Mouse (Mus musculus): Measurements from ENCODE around the gene Smad9. TPM values are rescaled to one million over a fixed set of nuclear protein-coding genes. Genes with fewer than 3 reads are reported as not detected.

The Smad9 gene
- polyA plus RNA-seq, 1 experiment, result not detected

GRCm38 (mm10) chr3:54723741-54724500 lies 31.5 kb upstream of the Smad9 start:
- H3K36me3 ChIP-seq (ENCODE audit: control insufficient read depth, insufficient read depth, low read length, poor library complexity, severe bottlenecking), result peaks cover 42% of the 10 kb centered on the region
- no peak overlapping the region for H3K9ac ChIP-seq (ENCODE audit: low read depth, poor library complexity, severe bottlenecking)
- no peaks in the 10 kb centered on the region for H3K9me3 ChIP-seq (replicated peaks; ENCODE audit: control insufficient read depth, insufficient read depth, low read length, poor library complexity, severe bottlenecking)
- H3K4me3 ChIP-seq (ENCODE audit: low read depth, low read length), result no peak overlapping the region
- TF ChIP-seq CTCF (IDR thresholded peaks at IDR 0.05; ENCODE audit: low read depth, low read length), result no peak
- TF ChIP-seq EP300 (IDR thresholded peaks at IDR 0.05; ENCODE audit: insufficient read depth, low read depth, low read length), result no peak
- TF ChIP-seq POLR2A (IDR thresholded peaks at IDR 0.05; ENCODE audit: insufficient read depth, low read length), result no peak
- H3K4me1 ChIP-seq (ENCODE audit: control insufficient read depth, insufficient read depth, low read length), result no peaks in the 10 kb centered on the region
- H3K27ac ChIP-seq (ENCODE audit: insufficient read depth, low read length), result no peak overlapping the region
- H3K27me3 ChIP-seq (ENCODE audit: control insufficient read depth, insufficient read depth, low read length, poor library complexity, severe bottlenecking), result no peaks in the 10 kb centered on the region

DNA sequence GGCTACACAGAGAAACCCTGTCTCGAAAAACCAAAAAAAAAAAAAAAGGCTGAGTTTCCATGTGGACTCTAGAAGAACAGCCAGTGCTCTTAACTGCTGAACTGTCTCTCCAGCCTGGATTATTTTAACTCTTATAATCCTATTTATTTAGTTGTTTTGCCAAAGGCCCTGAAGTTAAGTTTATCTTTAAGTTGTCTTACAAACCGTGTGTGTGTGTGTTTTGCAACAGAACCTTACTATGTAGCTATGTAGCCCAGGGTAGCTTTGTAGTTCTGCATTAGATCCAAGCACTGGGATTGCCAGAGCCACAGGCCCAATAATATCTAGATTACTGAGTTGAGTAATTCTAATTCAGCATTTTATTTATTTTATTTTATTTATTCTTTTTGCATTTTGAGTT lies 30.0 kb upstream of the Smad9 start:
- Histone ChIP-seq H3K36me3 (ENCODE audit: control insufficient read depth, insufficient read depth, low read length, poor library complexity, severe bottlenecking) (peaks cover 46% of the 10 kb centered on the region), H3K4me3 (ENCODE audit: low read depth, low read length) (no peak overlapping the region), H3K9ac (ENCODE audit: low read depth, poor library complexity, severe bottlenecking) (no peak overlapping the region), H3K4me1 (ENCODE audit: control insufficient read depth, insufficient read depth, low read length) (no peaks in the 10 kb centered on the region), H3K27ac (ENCODE audit: insufficient read depth, low read length) (no peak overlapping the region), H3K27me3 (ENCODE audit: control insufficient read depth, insufficient read depth, low read length, poor library complexity, severe bottlenecking) (no peaks in the 10 kb centered on the region), H3K9me3 (replicated peaks; ENCODE audit: control insufficient read depth, insufficient read depth, low read length, poor library complexity, severe bottlenecking) (no peaks in the 10 kb centered on the region)
- no peak for TF ChIP-seq CTCF (IDR thresholded peaks at IDR 0.05; ENCODE audit: low read depth, low read length)
- no peak for TF ChIP-seq EP300 (IDR thresholded peaks at IDR 0.05; ENCODE audit: insufficient read depth, low read depth, low read length)
- TF ChIP-seq POLR2A (IDR thresholded peaks at IDR 0.05; ENCODE audit: insufficient read depth, low read length), result no peak

GRCm38 (mm10) chr3:54727588-54727987 lies 27.8 kb upstream of the Smad9 start:
- Histone ChIP-seq H3K9me3 (replicated peaks; ENCODE audit: control insufficient read depth, insufficient read depth, low read length, poor library complexity, severe bottlenecking) (no peaks in the 10 kb centered on the region), H3K27ac (ENCODE audit: insufficient read depth, low read length) (no peak overlapping the region), H3K9ac (ENCODE audit: low read depth, poor library complexity, severe bottlenecking) (no peak overlapping the region), H3K27me3 (ENCODE audit: control insufficient read depth, insufficient read depth, low read length, poor library complexity, severe bottlenecking) (no peaks in the 10 kb centered on the region), H3K4me1 (ENCODE audit: control insufficient read depth, insufficient read depth, low read length) (no peaks in the 10 kb centered on the region), H3K4me3 (ENCODE audit: low read depth, low read length) (no peak overlapping the region), H3K36me3 (ENCODE audit: control insufficient read depth, insufficient read depth, low read length, poor library complexity, severe bottlenecking) (peaks cover 55% of the 10 kb centered on the region)
- TF ChIP-seq CTCF (IDR thresholded peaks at IDR 0.05; ENCODE audit: low read depth, low read length) (no peak), EP300 (IDR thresholded peaks at IDR 0.05; ENCODE audit: insufficient read depth, low read depth, low read length) (no peak), POLR2A (IDR thresholded peaks at IDR 0.05; ENCODE audit: insufficient read depth, low read length) (no peak)

DNA sequence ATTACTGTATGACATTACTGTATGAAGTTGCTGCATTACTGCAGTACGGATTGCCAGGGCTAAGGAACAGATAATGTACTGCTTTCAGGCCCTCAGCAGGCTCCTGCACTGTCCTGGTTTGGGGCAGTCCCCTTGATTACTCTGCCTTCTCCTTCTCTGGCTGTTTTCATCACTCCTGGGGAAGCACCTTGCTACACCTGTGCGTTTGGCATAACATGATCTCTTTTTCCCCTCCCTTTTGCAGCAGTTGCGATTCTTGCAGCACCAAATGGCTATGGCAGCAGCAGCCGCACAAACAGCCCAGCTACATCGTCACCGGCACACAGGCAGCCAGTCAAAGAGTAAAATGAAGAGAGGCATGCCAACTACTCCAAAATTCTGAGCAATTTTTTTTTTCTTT lies 27.3 kb upstream of the Smad9 start:
- Histone ChIP-seq H3K4me1 (ENCODE audit: control insufficient read depth, insufficient read depth, low read length) (no peaks in the 10 kb centered on the region), H3K27ac (ENCODE audit: insufficient read depth, low read length) (no peak overlapping the region), H3K27me3 (ENCODE audit: control insufficient read depth, insufficient read depth, low read length, poor library complexity, severe bottlenecking) (no peaks in the 10 kb centered on the region), H3K9me3 (replicated peaks; ENCODE audit: control insufficient read depth, insufficient read depth, low read length, poor library complexity, severe bottlenecking) (no peaks in the 10 kb centered on the region), H3K36me3 (ENCODE audit: control insufficient read depth, insufficient read depth, low read length, poor library complexity, severe bottlenecking) (peaks cover 53% of the 10 kb centered on the region), H3K9ac (ENCODE audit: low read depth, poor library complexity, severe bottlenecking) (no peak overlapping the region), H3K4me3 (ENCODE audit: low read depth, low read length) (no peak overlapping the region)
- TF ChIP-seq POLR2A (IDR thresholded peaks at IDR 0.05; ENCODE audit: insufficient read depth, low read length), result no peak
- no peak for TF ChIP-seq CTCF (IDR thresholded peaks at IDR 0.05; ENCODE audit: low read depth, low read length)
- no peak for TF ChIP-seq EP300 (IDR thresholded peaks at IDR 0.05; ENCODE audit: insufficient read depth, low read depth, low read length)

DNA sequence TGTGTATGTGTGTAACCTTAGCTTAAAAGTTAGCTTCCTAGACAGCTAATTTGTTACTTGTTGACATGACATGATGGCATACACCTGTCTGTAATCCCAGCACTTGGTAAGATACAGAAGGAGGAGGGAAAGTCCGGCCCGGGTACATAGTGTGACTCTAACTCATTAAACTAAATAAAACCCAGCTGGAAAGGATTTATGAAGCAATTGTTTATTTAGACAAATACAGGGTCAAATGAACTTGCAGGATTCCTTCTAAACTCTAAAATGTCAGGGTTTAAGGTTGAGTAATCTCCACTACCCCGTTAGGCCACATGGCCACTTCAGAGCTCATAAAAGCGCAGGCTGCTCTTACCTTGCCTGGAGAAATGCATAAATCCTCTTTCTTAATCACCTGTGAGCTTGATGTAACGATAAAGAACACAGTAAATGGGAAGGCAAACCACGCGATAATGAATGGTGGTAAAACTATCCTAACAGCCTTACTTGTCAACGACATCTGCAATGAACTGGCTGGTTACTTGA lies 23.7 kb upstream of the Smad9 start:
- Histone ChIP-seq H3K27ac (ENCODE audit: insufficient read depth, low read length) (no peak overlapping the region), H3K4me1 (ENCODE audit: control insufficient read depth, insufficient read depth, low read length) (no peaks in the 10 kb centered on the region), H3K36me3 (ENCODE audit: control insufficient read depth, insufficient read depth, low read length, poor library complexity, severe bottlenecking) (peaks cover 50% of the 10 kb centered on the region), H3K4me3 (ENCODE audit: low read depth, low read length) (no peak overlapping the region), H3K9me3 (replicated peaks; ENCODE audit: control insufficient read depth, insufficient read depth, low read length, poor library complexity, severe bottlenecking) (no peaks in the 10 kb centered on the region), H3K9ac (ENCODE audit: low read depth, poor library complexity, severe bottlenecking) (no peak overlapping the region), H3K27me3 (ENCODE audit: control insufficient read depth, insufficient read depth, low read length, poor library complexity, severe bottlenecking) (no peaks in the 10 kb centered on the region)
- TF ChIP-seq EP300 (IDR thresholded peaks at IDR 0.05; ENCODE audit: insufficient read depth, low read depth, low read length), result no peak
- TF ChIP-seq CTCF (IDR thresholded peaks at IDR 0.05; ENCODE audit: low read depth, low read length), result no peak
- no peak for TF ChIP-seq POLR2A (IDR thresholded peaks at IDR 0.05; ENCODE audit: insufficient read depth, low read length)

DNA sequence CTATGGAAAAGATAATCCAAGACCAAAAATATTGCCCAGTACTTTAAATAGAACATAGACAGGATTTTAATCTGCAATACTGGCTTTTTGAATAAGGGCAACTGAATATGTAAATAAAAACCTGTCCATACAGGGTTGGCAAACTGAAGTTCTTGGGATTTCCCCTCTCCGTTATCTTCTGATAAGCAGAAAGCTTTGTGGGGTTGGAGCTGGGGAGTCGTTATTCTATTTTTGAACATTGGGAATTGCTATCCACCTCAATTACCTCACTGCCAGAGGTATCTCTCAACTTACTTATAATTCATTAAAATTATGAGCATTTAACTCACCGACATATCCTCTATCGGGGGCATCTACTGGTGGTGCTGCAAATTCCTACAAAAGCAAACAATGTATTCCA lies 23.0 kb upstream of the Smad9 start:
- TF ChIP-seq POLR2A (IDR thresholded peaks at IDR 0.05; ENCODE audit: insufficient read depth, low read length) (no peak), CTCF (IDR thresholded peaks at IDR 0.05; ENCODE audit: low read depth, low read length) (no peak)
- Histone ChIP-seq H3K27me3 (ENCODE audit: control insufficient read depth, insufficient read depth, low read length, poor library complexity, severe bottlenecking) (no peaks in the 10 kb centered on the region), H3K27ac (ENCODE audit: insufficient read depth, low read length) (no peak overlapping the region), H3K9ac (ENCODE audit: low read depth, poor library complexity, severe bottlenecking) (no peak overlapping the region), H3K9me3 (replicated peaks; ENCODE audit: control insufficient read depth, insufficient read depth, low read length, poor library complexity, severe bottlenecking) (no peaks in the 10 kb centered on the region), H3K4me1 (ENCODE audit: control insufficient read depth, insufficient read depth, low read length) (no peaks in the 10 kb centered on the region), H3K4me3 (ENCODE audit: low read depth, low read length) (no peak overlapping the region), H3K36me3 (ENCODE audit: control insufficient read depth, insufficient read depth, low read length, poor library complexity, severe bottlenecking) (peaks cover 50% of the 10 kb centered on the region)
